Mouse (Mus musculus) erythroblast, embryonic 14.5 days (primary cell): Measurements from ENCODE around the gene Dhx37.

Source experiments
- GATA1 ChIP-seq: IDR thresholded peaks from 2 replicates; pipeline ENCODE4 v1.6.1; 2012; ENCODE audit warnings: low read length, inconsistent platforms, mixed read lengths
- TAL1 ChIP-seq: IDR thresholded peaks from 3 replicates; pipeline ENCODE4 v1.6.1; 2012; ENCODE audit warnings: low read length, inconsistent platforms, mixed read lengths

GRCm38 (mm10) chr5:125363894-125364293 is 70.0 kb downstream of the Dhx37 start:
- TF ChIP-seq GATA1 (no peak), TAL1 (no peak)
